Mouse (Mus musculus) forelimb bud, embryonic 11.5 days (tissue): ENCODE results near the gene Arhgef15.

ENCODE experiments used
- DNase-seq: peaks from one replicate; pipeline ENCODE4 v3.0.0-alpha.2; 2012; ENCODE audit warnings: low read depth, low spot score

Arhgef15 gene

GRCm38 (mm10) chr11:68893911-68894464 lies 63.3 kb downstream of the Arhgef15 start:
- DNase-seq = no peak
